Mouse (Mus musculus) stomach, embryonic 14.5 days (tissue): Measurements from ENCODE around the gene Pacsin3. TPM values are rescaled to one million over a fixed set of nuclear protein-coding genes. Genes with fewer than 3 reads are reported as not detected.
A peak's percentile ranks its signal among the peaks of the same experiment; 100 is the strongest.
"Not testable (repeated sequence)": the region's sequence is repeated elsewhere in the genome, so short reads cannot be mapped to it uniquely, and the experiment has no call there.

Experiments
- ATAC-seq: fragments of 200-750 bp; cut with Nextera tagmentation; 2 replicates; pipeline ENCODE4 v1.8.0; 2017; ENCODE audit warnings: low read depth, moderate TSS enrichment; ENCODE audit not compliant: insufficient number of reproducible peaks, insufficient read depth, low FRiP score
- H3K27ac ChIP-seq: fragments of 300-500 bp; sonication (generic); 2 replicates; pipeline ENCODE4 v1.5.1; 2014; ENCODE audit warnings: mild to moderate bottlenecking, low read length, moderate library complexity, mixed read lengths
- H3K27me3 ChIP-seq: fragments of 300-500 bp; sonication (generic); 2 replicates; pipeline ENCODE4 v1.6.1; 2014; ENCODE audit warnings: low read length, control low read depth, mixed read lengths; ENCODE audit not compliant: control insufficient read depth, insufficient read depth
- H3K36me3 ChIP-seq: fragments of 300-500 bp; sonication (generic); 2 replicates; pipeline ENCODE4 v1.6.1; 2014; ENCODE audit warnings: mild to moderate bottlenecking, control low read depth, low read length, moderate library complexity, mixed read lengths; ENCODE audit not compliant: control insufficient read depth, insufficient read depth
- H3K4me1 ChIP-seq: fragments of 300-500 bp; sonication (generic); 2 replicates; pipeline ENCODE4 v1.6.1; 2014; ENCODE audit warnings: low read length, control low read depth, mixed read lengths; ENCODE audit not compliant: control insufficient read depth, insufficient read depth
- H3K4me2 ChIP-seq: fragments of 300-500 bp; sonication (generic); replicated peaks from 2 replicates; pipeline ENCODE4 v1.6.1; 2014; ENCODE audit warnings: low read depth, low read length, control low read depth
- H3K4me3 ChIP-seq: fragments of 300-500 bp; sonication (generic); 2 replicates; pipeline ENCODE4 v1.5.1; 2014; ENCODE audit warnings: low read depth, low read length, control low read depth
- H3K9ac ChIP-seq: fragments of 300-500 bp; sonication (generic); replicated peaks from 2 replicates; pipeline ENCODE4 v1.6.1; 2014; ENCODE audit warnings: low read depth, mild to moderate bottlenecking, control low read depth, low read length, moderate library complexity, mixed read lengths
- H3K9me3 ChIP-seq: fragments of 300-500 bp; sonication (generic); 2 replicates; pipeline ENCODE4 v1.6.1; 2016; ENCODE audit warnings: low read depth, low read length, control low read depth; ENCODE audit not compliant: control insufficient read depth
- WGBS: fragments of 180-500 bp; shearing (Covaris S2); extraction: QIAGEN DNeasy Blood & Tissue Kit; methylation state at CpG from one replicate; pipeline ENCODE4 v1.1.7; 2014; 5-methylcytosine and 5-hydroxymethylcytosine counted together
- polyA plus RNA-seq: library from polyadenylated mRNA; unstranded; fragments of >200 nt; fragmentation: Nextera tagmentation; extraction: Ambion mirVana; gene quantifications from 2 replicates; pipeline ENCODE4 v1.2.1, GENCODE M21; 2014

Pacsin3 gene
- polyA plus RNA-seq, 1 experiment from 2014 or later: 40.9 TPM

GRCm38 (mm10) chr2:91237511-91238080 is 18.2 kb upstream of the Pacsin3 start:
- not testable (repeated sequence) for H3K36me3 ChIP-seq, H3K9me3 ChIP-seq, ATAC-seq, H3K4me1 ChIP-seq, H3K9ac ChIP-seq, H3K27me3 ChIP-seq
- Histone ChIP-seq H3K4me2 (peak overlapping the region; percentile 62), H3K27ac (peak overlapping the region; percentile 91), H3K4me3 (peak overlapping the region; percentile 55)
- WGBS: 12% methylated on average over 4 of the region's 4 CpGs

- Histone ChIP-seq H3K4me1 (no peaks in the 10 kb centered on the region), H3K36me3 (no peaks in the 10 kb centered on the region), H3K4me2 (no peak overlapping the region), H3K9ac (no peak overlapping the region), H3K4me3 (no peak overlapping the region), H3K27me3 (no peaks in the 10 kb centered on the region), H3K27ac (no peak overlapping the region), H3K9me3 (no peaks in the 10 kb centered on the region)
- no peak for ATAC-seq
- 60% methylated on average over 5 of the region's 5 CpGs for WGBS
Measured at GRCm38 (mm10) chr2:91242547-91242946, 13.2 kb upstream of the Pacsin3 start.

GRCm38 (mm10) chr2:91243416-91243815 is 12.3 kb upstream of the Pacsin3 start:
- H3K4me2 ChIP-seq: no peak overlapping the region
- no peaks in the 10 kb centered on the region for H3K36me3 ChIP-seq
- no peaks in the 10 kb centered on the region for H3K4me1 ChIP-seq
- H3K27ac ChIP-seq: no peak overlapping the region
- H3K9me3 ChIP-seq: no peaks in the 10 kb centered on the region
- no peak for ATAC-seq
- no peaks in the 10 kb centered on the region for H3K27me3 ChIP-seq
- no peak overlapping the region for H3K4me3 ChIP-seq
- WGBS: 60% methylated on average over 3 of the region's 3 CpGs
- no peak overlapping the region for H3K9ac ChIP-seq

GRCm38 (mm10) chr2:91244557-91245228 is 11.1 kb upstream of the Pacsin3 start:
- Histone ChIP-seq H3K27ac (no peak overlapping the region), H3K4me1 (no peaks in the 10 kb centered on the region), H3K36me3 (no peaks in the 10 kb centered on the region), H3K27me3 (no peaks in the 10 kb centered on the region), H3K4me2 (no peak overlapping the region), H3K9ac (no peak overlapping the region), H3K4me3 (no peak overlapping the region), H3K9me3 (no peaks in the 10 kb centered on the region)
- ATAC-seq: no peak
- WGBS: 71% methylated on average over 5 of the region's 5 CpGs

- Histone ChIP-seq H3K9me3 (no peaks in the 10 kb centered on the region), H3K9ac (no peak overlapping the region), H3K27ac (no peak overlapping the region), H3K36me3 (no peaks in the 10 kb centered on the region), H3K4me1 (no peaks in the 10 kb centered on the region), H3K4me3 (no peak overlapping the region), H3K4me2 (no peak overlapping the region), H3K27me3 (no peaks in the 10 kb centered on the region)
- no peak for ATAC-seq
- 78% methylated on average over 4 of the region's 4 CpGs for WGBS
Measured at GRCm38 (mm10) chr2:91248366-91248765, 7.4 kb upstream of the Pacsin3 start.

- Histone ChIP-seq H3K4me2 (no peak overlapping the region), H3K36me3 (no peaks in the 10 kb centered on the region), H3K27me3 (no peaks in the 10 kb centered on the region; the same call in 1 of the 2 replicates), H3K27ac (no peak overlapping the region), H3K4me1 (peaks cover 5% of the 10 kb centered on the region; the same call in 1 of the 2 replicates), H3K9ac (no peak overlapping the region), H3K9me3 (no peaks in the 10 kb centered on the region), H3K4me3 (no peak overlapping the region)
- WGBS: 67% methylated on average over 4 of the region's 4 CpGs
- ATAC-seq: no peak
Measured at GRCm38 (mm10) chr2:91252001-91252400, 3.8 kb upstream of the Pacsin3 start.

- Histone ChIP-seq H3K27ac (no peak overlapping the region), H3K4me1 (peaks cover 5% of the 10 kb centered on the region), H3K4me2 (no peak overlapping the region), H3K27me3 (no peaks in the 10 kb centered on the region; the same call in 1 of the 2 replicates), H3K9me3 (no peaks in the 10 kb centered on the region), H3K9ac (no peak overlapping the region), H3K36me3 (no peaks in the 10 kb centered on the region), H3K4me3 (no peak overlapping the region)
- WGBS: 52% methylated on average over 4 of the region's 4 CpGs
- no peak for ATAC-seq
Measured at GRCm38 (mm10) chr2:91252512-91252911, 3.2 kb upstream of the Pacsin3 start.

GRCm38 (mm10) chr2:91254725-91255380 is 901 bp upstream of the Pacsin3 start:
- peak overlapping the region; percentile 69 for H3K4me2 ChIP-seq
- WGBS: 40% methylated on average over 8 of the region's 8 CpGs
- no peak for ATAC-seq

More at GRCm38 (mm10) chr2:91254725-91255380, 901 bp upstream of the Pacsin3 start:
- H3K27ac ChIP-seq: no peak overlapping the region
- no peaks in the 10 kb centered on the region; the same call in 1 of the 2 replicates for H3K27me3 ChIP-seq
- H3K9me3 ChIP-seq: no peaks in the 10 kb centered on the region
- H3K9ac ChIP-seq: no peak overlapping the region
- peaks cover 15% of the 10 kb centered on the region for H3K4me1 ChIP-seq
- H3K36me3 ChIP-seq: no peaks in the 10 kb centered on the region
- H3K4me3 ChIP-seq: no peak overlapping the region
